Mouse (Mus musculus) midbrain, embryonic 15.5 days (tissue): Measurements from ENCODE around the gene Slfn4. TPM values are rescaled to one million over a fixed set of nuclear protein-coding genes. Genes with fewer than 3 reads are reported as not detected.
"Not testable (repeated sequence)": the region's sequence is repeated elsewhere in the genome, so short reads cannot be mapped to it uniquely, and the experiment has no call there.

Source experiments
- ATAC-seq: fragments of 200-750 bp; cut with Nextera tagmentation; replicated peaks from 2 replicates; pipeline ENCODE4 v1.8.0; 2017; ENCODE audit warnings: moderate TSS enrichment
- H3K27ac ChIP-seq: fragments of 300-500 bp; sonication (generic); 2 replicates; pipeline ENCODE4 v1.5.1; 2015; ENCODE audit warnings: mild to moderate bottlenecking, inconsistent platforms
- H3K27me3 ChIP-seq: fragments of 300-500 bp; sonication (generic); replicated peaks from 2 replicates; pipeline ENCODE4 v1.6.1; 2015; ENCODE audit warnings: inconsistent platforms
- H3K36me3 ChIP-seq: fragments of 300-500 bp; sonication (generic); replicated peaks from 2 replicates; pipeline ENCODE4 v1.6.1; 2015; ENCODE audit warnings: inconsistent platforms
- H3K4me1 ChIP-seq: fragments of 300-500 bp; sonication (generic); 2 replicates; pipeline ENCODE4 v1.6.1; 2015; ENCODE audit warnings: inconsistent platforms
- H3K4me2 ChIP-seq: fragments of 300-500 bp; sonication (generic); 2 replicates; pipeline ENCODE4 v1.6.1; 2015; ENCODE audit warnings: inconsistent platforms, mild to moderate bottlenecking, moderate library complexity
- H3K4me3 ChIP-seq: fragments of 300-500 bp; sonication (generic); 2 replicates; pipeline ENCODE4 v1.5.1; 2015; ENCODE audit warnings: mild to moderate bottlenecking, inconsistent platforms
- H3K9ac ChIP-seq: fragments of 300-500 bp; sonication (generic); 2 replicates; pipeline ENCODE4 v1.6.1; 2015; ENCODE audit warnings: mild to moderate bottlenecking, inconsistent platforms
- H3K9me3 ChIP-seq: fragments of 300-500 bp; sonication (generic); 2 replicates; pipeline ENCODE4 v1.6.1; 2016; ENCODE audit warnings: inconsistent platforms
- WGBS: fragments of 180-500 bp; shearing (Covaris S2); methylation state at CpG from one replicate; pipeline ENCODE4 v1.1.7; 2015; ENCODE audit warnings: mixed read lengths; 5-methylcytosine and 5-hydroxymethylcytosine counted together
- polyA plus RNA-seq: library from polyadenylated mRNA; unstranded; fragments of >200 nt; fragmentation: Nextera tagmentation; extraction: Ambion mirVana; gene quantifications from 2 replicates; pipeline ENCODE4 v1.2.1, GENCODE M21; 2015

The Slfn4 gene
- polyA plus RNA-seq, 1 experiment from 2014 or later = 0.18 TPM

DNA sequence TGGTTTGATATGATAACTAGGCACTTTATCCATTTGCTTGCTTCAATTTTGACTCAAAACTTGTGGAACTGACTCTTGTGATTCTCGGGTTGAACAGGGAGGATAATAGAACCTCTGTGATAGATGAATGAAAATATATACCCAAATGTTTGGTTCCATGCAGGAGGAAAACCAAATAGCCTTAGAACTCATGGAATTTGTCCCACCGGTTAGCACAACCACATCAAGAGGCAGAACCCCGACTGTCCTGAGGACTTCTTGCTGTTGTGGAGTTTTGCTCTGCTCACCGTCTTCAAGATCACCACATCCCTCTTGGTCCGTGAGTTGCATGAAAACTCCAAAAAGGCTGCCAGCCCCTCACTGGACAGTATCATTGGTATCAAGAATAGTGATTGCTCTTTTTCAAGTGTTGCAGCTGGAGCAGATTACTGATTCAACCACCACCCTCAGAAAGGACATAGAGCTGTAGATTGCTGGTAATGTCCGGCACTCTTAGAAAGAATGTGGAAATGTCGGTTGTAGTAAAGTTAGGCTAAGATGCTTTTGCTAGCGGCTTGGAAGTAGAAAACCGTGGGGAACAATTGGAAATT is 50.5 kb downstream of the Slfn4 start:
- Histone ChIP-seq H3K4me1 (no peaks in the 10 kb centered on the region), H3K4me2 (no peak overlapping the region), H3K27ac (no peak overlapping the region), H3K4me3 (no peak overlapping the region), H3K36me3 (no peaks in the 10 kb centered on the region), H3K9ac (no peak overlapping the region), H3K27me3 (no peaks in the 10 kb centered on the region), H3K9me3 (no peaks in the 10 kb centered on the region)
- ATAC-seq = no peak
- 91% methylated on average over 9 of the region's 9 CpGs for WGBS

DNA sequence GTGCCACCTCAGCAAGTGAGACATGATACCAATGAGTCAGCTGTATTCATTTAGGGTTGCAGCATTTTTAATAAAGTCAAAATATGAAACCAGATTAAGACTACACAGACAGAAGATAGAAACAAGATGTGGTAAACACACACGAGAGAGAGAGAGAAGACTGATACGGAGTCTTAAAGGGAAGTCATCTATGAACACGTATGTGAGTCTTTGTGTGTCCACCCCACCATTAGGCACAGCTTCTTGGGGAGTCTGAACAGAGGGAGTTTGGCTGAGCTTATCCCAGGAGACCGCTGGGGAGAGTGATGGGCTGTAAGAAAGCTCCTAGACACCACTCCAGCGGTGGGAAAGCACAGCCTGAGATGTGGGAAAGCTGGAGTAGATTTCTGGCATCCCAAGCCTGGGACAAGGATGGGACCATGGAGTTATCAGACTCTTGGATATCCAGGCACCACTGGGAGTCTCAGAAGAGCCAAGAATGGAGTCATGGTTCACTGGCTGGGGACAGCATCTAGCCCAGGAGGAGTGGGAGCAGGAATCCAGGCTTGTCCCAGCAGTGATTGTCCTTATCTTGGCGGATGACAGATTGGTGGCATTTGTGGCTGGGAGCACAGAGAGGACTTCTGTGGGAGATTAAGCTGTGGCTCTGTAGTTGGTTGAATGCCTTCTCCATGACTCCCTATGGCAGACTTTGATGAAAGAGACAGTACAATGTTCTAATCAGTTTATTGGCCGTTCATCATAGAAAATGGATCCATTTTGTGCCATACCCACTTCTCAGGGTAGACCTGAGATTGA is 53.1 kb downstream of the Slfn4 start:
- no peak overlapping the region for H3K9ac ChIP-seq
- no peaks in the 10 kb centered on the region for H3K9me3 ChIP-seq
- H3K27me3 ChIP-seq = no peaks in the 10 kb centered on the region
- no peak overlapping the region for H3K4me2 ChIP-seq
- ATAC-seq = no peak
- H3K36me3 ChIP-seq = no peaks in the 10 kb centered on the region
- WGBS = 85% methylated on average over 7 of the region's 7 CpGs
- no peak overlapping the region for H3K4me3 ChIP-seq
- no peak overlapping the region for H3K27ac ChIP-seq
- no peaks in the 10 kb centered on the region for H3K4me1 ChIP-seq

DNA sequence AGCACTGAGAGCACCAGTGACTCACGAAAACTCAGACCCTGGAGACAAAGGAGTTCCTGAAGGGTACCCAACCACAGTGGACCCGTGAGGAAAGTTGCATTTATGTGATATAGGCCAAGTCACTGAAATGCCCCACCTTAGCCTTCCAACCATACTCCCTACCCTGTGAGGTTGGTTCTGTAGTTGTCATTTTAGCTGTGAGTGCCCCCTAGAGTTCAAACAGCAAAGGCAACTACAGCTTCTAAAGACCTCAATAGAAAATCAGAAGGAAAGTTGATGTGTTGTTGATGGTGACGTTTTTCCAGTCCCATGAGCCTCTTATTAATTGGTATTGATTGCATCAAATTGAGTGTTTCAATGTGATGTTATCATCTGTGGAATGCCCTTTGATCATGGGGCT is 56.0 kb downstream of the Slfn4 start:
- Histone ChIP-seq H3K4me3 (no peak overlapping the region), H3K27ac (no peak overlapping the region), H3K9me3 (no peaks in the 10 kb centered on the region), H3K9ac (no peak overlapping the region), H3K4me2 (no peak overlapping the region), H3K36me3 (no peaks in the 10 kb centered on the region), H3K27me3 (no peaks in the 10 kb centered on the region), H3K4me1 (no peaks in the 10 kb centered on the region)
- ATAC-seq = no peak
- WGBS = 74% methylated on average over 3 of the region's 3 CpGs

DNA sequence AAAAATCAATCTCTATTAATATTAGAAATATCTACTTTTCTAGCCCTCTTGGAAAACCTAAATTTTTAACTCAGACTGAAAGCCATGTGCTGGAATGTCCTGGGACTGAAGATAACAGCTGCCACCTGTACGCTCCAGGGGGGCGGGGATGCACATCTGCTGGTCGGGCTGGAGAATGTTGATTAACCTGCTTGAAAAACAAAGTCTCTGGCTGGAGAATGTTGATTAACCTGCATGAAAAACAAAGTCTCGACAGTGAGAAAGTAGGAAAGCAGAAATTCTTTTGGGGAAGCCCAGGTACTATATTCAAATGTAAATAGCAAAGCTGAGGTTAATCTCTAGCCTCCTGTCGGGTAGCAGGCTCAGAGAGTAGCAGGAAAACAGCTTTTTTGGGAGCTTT is 58.6 kb downstream of the Slfn4 start:
- H3K27ac ChIP-seq, H3K4me2 ChIP-seq, H3K9ac ChIP-seq, H3K36me3 ChIP-seq, H3K4me3 ChIP-seq, H3K4me1 ChIP-seq, H3K27me3 ChIP-seq, ATAC-seq, H3K9me3 ChIP-seq: not testable (repeated sequence)
- WGBS = 47% methylated on average over 5 of the region's 5 CpGs

DNA sequence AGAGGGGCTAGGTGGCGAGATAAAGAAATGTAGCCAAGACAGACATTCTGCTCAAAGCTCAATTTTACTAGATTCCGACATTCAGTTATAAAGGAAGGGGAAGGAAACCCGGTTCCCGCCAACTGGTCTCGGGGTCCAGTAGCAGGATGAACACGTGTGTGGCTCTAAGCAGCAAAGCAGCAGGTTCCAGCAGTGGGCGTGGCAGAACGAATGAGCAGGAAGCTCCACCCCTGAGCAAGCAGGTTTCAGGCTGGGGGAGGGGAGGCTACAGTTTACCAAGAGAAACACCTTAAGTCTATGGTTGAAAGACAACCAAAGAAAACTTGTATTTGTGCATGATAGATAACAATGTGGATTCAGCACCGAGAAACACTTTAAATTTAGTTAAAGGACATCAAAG is 62.4 kb downstream of the Slfn4 start:
- not testable (repeated sequence) for H3K4me1 ChIP-seq, H3K9me3 ChIP-seq, H3K27ac ChIP-seq, H3K27me3 ChIP-seq, H3K9ac ChIP-seq, H3K4me3 ChIP-seq, H3K4me2 ChIP-seq, ATAC-seq, H3K36me3 ChIP-seq
- 88% methylated on average over 9 of the region's 9 CpGs for WGBS

DNA sequence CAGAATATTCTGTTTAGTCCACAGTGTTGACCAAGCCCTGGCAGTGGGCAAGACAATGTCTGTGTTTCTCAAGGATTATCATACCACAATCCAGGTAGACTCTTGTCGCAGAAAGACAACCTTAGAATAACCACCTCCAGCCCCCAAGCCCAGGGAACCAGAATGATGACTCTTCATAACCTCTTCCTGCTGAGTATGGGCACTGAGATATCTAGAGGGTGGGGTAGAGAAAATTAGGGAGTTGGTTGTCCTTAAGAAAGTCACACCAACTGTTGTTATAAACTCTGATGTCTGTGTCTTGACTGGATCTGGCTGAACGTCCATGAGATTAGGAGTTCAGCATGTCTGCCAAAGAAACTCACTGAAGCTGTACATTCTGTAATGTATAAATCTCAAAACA is 63.4 kb downstream of the Slfn4 start:
- H3K9me3 ChIP-seq = no peaks in the 10 kb centered on the region
- no peak overlapping the region for H3K4me2 ChIP-seq
- WGBS = 92% methylated on average over 2 of the region's 2 CpGs
- H3K4me3 ChIP-seq = no peak overlapping the region
- no peaks in the 10 kb centered on the region for H3K36me3 ChIP-seq
- H3K4me1 ChIP-seq = no peaks in the 10 kb centered on the region
- no peak overlapping the region for H3K27ac ChIP-seq
- ATAC-seq = no peak
- H3K9ac ChIP-seq = no peak overlapping the region
- no peaks in the 10 kb centered on the region for H3K27me3 ChIP-seq

DNA sequence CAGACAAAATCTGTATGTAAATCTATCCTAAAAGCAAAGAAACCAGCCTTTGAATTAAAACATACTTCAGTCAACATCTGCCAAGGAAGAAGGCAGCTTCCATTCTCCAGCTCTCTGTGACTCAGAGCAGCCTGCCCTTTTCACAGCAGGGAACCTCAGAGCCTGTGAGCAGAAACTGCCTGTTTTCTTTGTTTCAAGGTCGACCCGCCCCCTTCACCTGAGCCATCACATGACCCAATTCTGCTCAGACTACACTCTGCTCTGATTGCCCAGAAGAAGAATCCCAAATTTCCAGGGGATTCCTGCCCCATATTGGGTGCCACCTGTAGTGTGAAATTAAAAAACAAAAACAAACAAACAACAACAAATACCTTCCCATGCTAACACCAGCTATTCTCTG is 64.8 kb downstream of the Slfn4 start:
- no peaks in the 10 kb centered on the region for H3K27me3 ChIP-seq
- no peak overlapping the region for H3K4me2 ChIP-seq
- no peak overlapping the region for H3K27ac ChIP-seq
- no peaks in the 10 kb centered on the region for H3K36me3 ChIP-seq
- H3K4me3 ChIP-seq = no peak overlapping the region
- H3K9ac ChIP-seq = no peak overlapping the region
- no peaks in the 10 kb centered on the region for H3K9me3 ChIP-seq
- no peaks in the 10 kb centered on the region for H3K4me1 ChIP-seq
- WGBS = 16% methylated on average over 2 of the region's 2 CpGs
- no peak for ATAC-seq

Other genes with a start within 250 kb of the Slfn4 start
- gene Slfn5, start 223.8 kb upstream of the Slfn4 start, polyA plus RNA-seq = 1.4 and 1.8 TPM in 2 replicates
- gene Slfn9, start 183.4 kb upstream of the Slfn4 start, polyA plus RNA-seq = 1.9 and 2.2 TPM in 2 replicates
- 0.26 and 0.27 TPM in 2 replicates for gene Slfn8, start 154.4 kb upstream of the Slfn4 start, polyA plus RNA-seq
- 1.6 and 2.2 TPM in 2 replicates for gene Slfn2, start 110.1 kb upstream of the Slfn4 start, polyA plus RNA-seq
- gene Slfn1, start 58.3 kb upstream of the Slfn4 start, polyA plus RNA-seq = 0.09 and 0.15 TPM in 2 replicates
- gene Slfn3, start 16.1 kb downstream of the Slfn4 start, polyA plus RNA-seq = 0.08 and 0.11 TPM in 2 replicates
- 0.08 TPM in 1 of 2 replicates, not detected in the other for gene Slfn14, start 111.5 kb downstream of the Slfn4 start, polyA plus RNA-seq
- gene Ap2b1, start 123.8 kb downstream of the Slfn4 start, polyA plus RNA-seq = 118 and 127 TPM in 2 replicates
- gene Pex12, start 127.4 kb downstream of the Slfn4 start, polyA plus RNA-seq = 18.4 and 18.6 TPM in 2 replicates
- 43.2 and 45.6 TPM in 2 replicates for gene Rasl10b, start 234.0 kb downstream of the Slfn4 start, polyA plus RNA-seq